Mouse (Mus musculus): ENCODE measurements around the gene Itpk1. TPM values are rescaled to one million over a fixed set of nuclear protein-coding genes. Genes with fewer than 3 reads are reported as not detected.

Gene Itpk1
- 8.9 and 9.8 TPM in 2 replicates for polyA plus RNA-seq (2016; fragmentation: Nextera tagmentation; extraction: Ambion mirVana)

- Histone ChIP-seq H3K4me3 (replicated peaks) (peak within 1 kb of the TSS; percentile 76), H3K9ac (replicated peaks) (peak within 1 kb of the TSS; percentile 84), H3K27ac (peak within 1 kb of the TSS; percentile 83), H3K4me1 (replicated peaks) (peaks cover 41% of the 10 kb centered on the region), H3K36me3 (no peaks in the 10 kb centered on the region), H3K4me2 (peak within 1 kb of the TSS; percentile 95), H3K27me3 (peaks cover 9% of the 10 kb centered on the region), H3K9me3 (no peaks in the 10 kb centered on the region)
- peak; percentile 80 for ATAC-seq (ENCODE audit: insufficient number of reproducible peaks, insufficient read depth, low FRiP score, low TSS enrichment, low read depth)
- WGBS = under 1% methylated on average over 75 of the region's 105 CpGs
Measured at GRCm38 (mm10) chr12:102704457-102705198, at the start of gene Itpk1. Itpk1 (minus strand) TSS chr12:102704930.

GRCm38 (mm10) chr12:102748256-102748655 is 43.5 kb upstream of the Itpk1 start:
- ATAC-seq (ENCODE audit: insufficient number of reproducible peaks, insufficient read depth, low FRiP score, low TSS enrichment, low read depth) = no peak
- Histone ChIP-seq H3K4me1 (replicated peaks) (peaks cover 11% of the 10 kb centered on the region), H3K27me3 (no peaks in the 10 kb centered on the region), H3K27ac (no peak overlapping the region), H3K36me3 (peaks cover 16% of the 10 kb centered on the region; the same call in 1 of the 2 replicates), H3K4me3 (replicated peaks) (no peak overlapping the region), H3K9me3 (no peaks in the 10 kb centered on the region), H3K9ac (replicated peaks) (no peak overlapping the region), H3K4me2 (no peak overlapping the region)
- 88% methylated on average over 3 of the region's 3 CpGs for WGBS

GRCm38 (mm10) chr12:102744839-102745238 is 40.1 kb upstream of the Itpk1 start:
- ATAC-seq (ENCODE audit: insufficient number of reproducible peaks, insufficient read depth, low FRiP score, low TSS enrichment, low read depth) = no peak
- H3K9me3 ChIP-seq = no peaks in the 10 kb centered on the region
- peaks cover 19% of the 10 kb centered on the region; the same call in 1 of the 2 replicates for H3K36me3 ChIP-seq
- H3K4me2 ChIP-seq = peak overlapping the region; percentile 84
- no peaks in the 10 kb centered on the region for H3K27me3 ChIP-seq
- no peak overlapping the region for H3K27ac ChIP-seq
- H3K4me3 ChIP-seq (replicated peaks) = peak overlapping the region; percentile 80; the same call in 1 of the 2 replicates
- WGBS = 68% methylated on average over 6 of the region's 6 CpGs
- peaks cover 21% of the 10 kb centered on the region for H3K4me1 ChIP-seq (replicated peaks)
- H3K9ac ChIP-seq (replicated peaks) = peak overlapping the region; percentile 82; the same call in 1 of the 2 replicates

GRCm38 (mm10) chr12:102743589-102744574 is 39.2 kb upstream of the Itpk1 start, which contains the start of the genes Moap1 and Tmem251:
Moap1 (minus strand) TSS chr12:102743661.
Tmem251 (plus strand) TSS chr12:102743762.
- Histone ChIP-seq H3K36me3 (peaks cover 14% of the 10 kb centered on the region; the same call in 1 of the 2 replicates), H3K27me3 (no peaks in the 10 kb centered on the region), H3K4me1 (replicated peaks) (peaks cover 21% of the 10 kb centered on the region), H3K4me3 (replicated peaks) (peak within 1 kb of the TSS; percentile 80), H3K9me3 (no peaks in the 10 kb centered on the region), H3K9ac (replicated peaks) (peak within 1 kb of the TSS; percentile 82), H3K4me2 (peak within 1 kb of the TSS; percentile 84), H3K27ac (peak within 1 kb of the TSS; percentile 90)
- WGBS = under 1% methylated on average over 63 of the region's 63 CpGs
- peak; percentile 93 for ATAC-seq (ENCODE audit: insufficient number of reproducible peaks, insufficient read depth, low FRiP score, low TSS enrichment, low read depth)

GRCm38 (mm10) chr12:102743036-102743588 is 38.4 kb upstream of the Itpk1 start:
- under 1% methylated on average over 33 of the region's 33 CpGs for WGBS
- peak; percentile 21; the same call in 1 of the 2 replicates for ATAC-seq (ENCODE audit: insufficient number of reproducible peaks, insufficient read depth, low FRiP score, low TSS enrichment, low read depth)

GRCm38 (mm10) chr12:102742056-102742455 is 37.3 kb upstream of the Itpk1 start:
- H3K9me3 ChIP-seq = no peaks in the 10 kb centered on the region
- peaks cover 21% of the 10 kb centered on the region for H3K4me1 ChIP-seq (replicated peaks)
- no peak overlapping the region for H3K27ac ChIP-seq
- H3K9ac ChIP-seq (replicated peaks) = no peak overlapping the region
- peaks cover 6% of the 10 kb centered on the region; the same call in 1 of the 2 replicates for H3K36me3 ChIP-seq
- no peak overlapping the region for H3K4me2 ChIP-seq
- ATAC-seq (ENCODE audit: insufficient number of reproducible peaks, insufficient read depth, low FRiP score, low TSS enrichment, low read depth) = no peak
- WGBS = 84% methylated on average over 7 of the region's 7 CpGs
- no peak overlapping the region for H3K4me3 ChIP-seq (replicated peaks)
- H3K27me3 ChIP-seq = no peaks in the 10 kb centered on the region

More at GRCm38 (mm10) chr12:102743036-102743588, 38.4 kb upstream of the Itpk1 start:
- Histone ChIP-seq H3K27me3 (no peaks in the 10 kb centered on the region), H3K4me3 (replicated peaks) (peak overlapping the region; percentile 80), H3K9ac (replicated peaks) (peak overlapping the region; percentile 82), H3K4me1 (replicated peaks) (peaks cover 21% of the 10 kb centered on the region), H3K9me3 (no peaks in the 10 kb centered on the region), H3K36me3 (peaks cover 7% of the 10 kb centered on the region; the same call in 1 of the 2 replicates), H3K4me2 (peak overlapping the region; percentile 84), H3K27ac (peak overlapping the region; percentile 90)

- Histone ChIP-seq H3K36me3 (peaks cover 6% of the 10 kb centered on the region; the same call in 1 of the 2 replicates), H3K27me3 (no peaks in the 10 kb centered on the region), H3K9ac (replicated peaks) (no peak overlapping the region), H3K4me1 (replicated peaks) (peaks cover 21% of the 10 kb centered on the region), H3K4me2 (no peak overlapping the region), H3K27ac (no peak overlapping the region), H3K9me3 (no peaks in the 10 kb centered on the region), H3K4me3 (replicated peaks) (no peak overlapping the region)
- WGBS = 59% methylated on average over 3 of the region's 3 CpGs
- no peak for ATAC-seq (ENCODE audit: insufficient number of reproducible peaks, insufficient read depth, low FRiP score, low TSS enrichment, low read depth)
Measured at GRCm38 (mm10) chr12:102740285-102740684, 35.6 kb upstream of the Itpk1 start.

GRCm38 (mm10) chr12:102739096-102739495 is 34.4 kb upstream of the Itpk1 start:
- peaks cover 12% of the 10 kb centered on the region for H3K4me1 ChIP-seq (replicated peaks)

GRCm38 (mm10) chr12:102733381-102733780 is 28.7 kb upstream of the Itpk1 start:
- no peak overlapping the region for H3K4me3 ChIP-seq (replicated peaks)
- no peak overlapping the region for H3K9ac ChIP-seq (replicated peaks)
- H3K27ac ChIP-seq = no peak overlapping the region
- 8% methylated on average over 5 of the region's 5 CpGs for WGBS
- ATAC-seq (ENCODE audit: insufficient number of reproducible peaks, insufficient read depth, low FRiP score, low TSS enrichment, low read depth) = no peak
- H3K36me3 ChIP-seq = no peaks in the 10 kb centered on the region
- H3K4me2 ChIP-seq = no peak overlapping the region
- H3K4me1 ChIP-seq (replicated peaks) = peaks cover 22% of the 10 kb centered on the region
- no peaks in the 10 kb centered on the region for H3K27me3 ChIP-seq
- no peaks in the 10 kb centered on the region for H3K9me3 ChIP-seq

More at GRCm38 (mm10) chr12:102739096-102739495, 34.4 kb upstream of the Itpk1 start:
- Histone ChIP-seq H3K27me3 (no peaks in the 10 kb centered on the region), H3K9ac (replicated peaks) (no peak overlapping the region), H3K9me3 (no peaks in the 10 kb centered on the region), H3K36me3 (peaks cover 6% of the 10 kb centered on the region; the same call in 1 of the 2 replicates), H3K4me2 (no peak overlapping the region), H3K4me3 (replicated peaks) (no peak overlapping the region), H3K27ac (no peak overlapping the region)
- ATAC-seq (ENCODE audit: insufficient number of reproducible peaks, insufficient read depth, low FRiP score, low TSS enrichment, low read depth) = no peak
- 82% methylated on average over 5 of the region's 5 CpGs for WGBS

GRCm38 (mm10) chr12:102730798-102731619 is 26.3 kb upstream of the Itpk1 start:
- peak; percentile 74 for ATAC-seq (ENCODE audit: insufficient number of reproducible peaks, insufficient read depth, low FRiP score, low TSS enrichment, low read depth)
- WGBS = 14% methylated on average over 16 of the region's 16 CpGs
- Histone ChIP-seq H3K36me3 (no peaks in the 10 kb centered on the region), H3K4me1 (replicated peaks) (peaks cover 22% of the 10 kb centered on the region), H3K4me3 (replicated peaks) (peak overlapping the region; percentile 11; the same call in 1 of the 2 replicates), H3K9me3 (no peaks in the 10 kb centered on the region), H3K9ac (replicated peaks) (0 out of 2 replicates have a peak overlapping the region, but pooled peaks have one; percentile 34), H3K4me2 (peak overlapping the region; percentile 53), H3K27ac (peak overlapping the region; percentile 97), H3K27me3 (no peaks in the 10 kb centered on the region)

Measured in limb, embryonic 12.5 days (tissue).